Mouse (Mus musculus): ENCODE measurements around the gene Gm8300. TPM values are rescaled to one million over a fixed set of nuclear protein-coding genes. Genes with fewer than 3 reads are reported as not detected.

The Gm8300 gene
- not detected in 2 replicates for polyA plus RNA-seq (2021; fragmentation: Nextera tagmentation)
- long read RNA-seq, experiment 1 = 0 reads
- long read RNA-seq, experiment 2 = 0 reads

DNA sequence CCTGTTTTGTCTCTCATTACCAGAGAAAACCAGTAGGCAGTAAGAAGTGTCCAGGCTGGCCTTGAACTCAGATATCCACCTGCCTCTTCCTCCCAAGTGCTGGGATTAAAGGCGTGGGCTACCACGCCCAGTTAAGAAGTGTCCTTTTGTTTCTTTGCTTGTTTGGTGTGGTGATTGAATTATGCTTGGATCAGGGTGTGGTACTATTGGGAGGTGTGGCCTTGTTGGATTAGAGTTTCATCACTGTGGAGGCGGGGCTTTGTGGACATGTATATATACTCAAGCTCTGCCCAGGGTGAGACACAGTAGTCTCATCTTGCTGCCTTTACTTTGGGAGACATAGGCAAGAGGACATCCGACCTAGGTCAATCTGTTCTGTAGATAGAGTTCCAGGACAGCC is at the start of gene Gm8300:
Gm8300 (plus strand) TSS at position 301 of the 400 bp plus-strand sequence.

DNA sequence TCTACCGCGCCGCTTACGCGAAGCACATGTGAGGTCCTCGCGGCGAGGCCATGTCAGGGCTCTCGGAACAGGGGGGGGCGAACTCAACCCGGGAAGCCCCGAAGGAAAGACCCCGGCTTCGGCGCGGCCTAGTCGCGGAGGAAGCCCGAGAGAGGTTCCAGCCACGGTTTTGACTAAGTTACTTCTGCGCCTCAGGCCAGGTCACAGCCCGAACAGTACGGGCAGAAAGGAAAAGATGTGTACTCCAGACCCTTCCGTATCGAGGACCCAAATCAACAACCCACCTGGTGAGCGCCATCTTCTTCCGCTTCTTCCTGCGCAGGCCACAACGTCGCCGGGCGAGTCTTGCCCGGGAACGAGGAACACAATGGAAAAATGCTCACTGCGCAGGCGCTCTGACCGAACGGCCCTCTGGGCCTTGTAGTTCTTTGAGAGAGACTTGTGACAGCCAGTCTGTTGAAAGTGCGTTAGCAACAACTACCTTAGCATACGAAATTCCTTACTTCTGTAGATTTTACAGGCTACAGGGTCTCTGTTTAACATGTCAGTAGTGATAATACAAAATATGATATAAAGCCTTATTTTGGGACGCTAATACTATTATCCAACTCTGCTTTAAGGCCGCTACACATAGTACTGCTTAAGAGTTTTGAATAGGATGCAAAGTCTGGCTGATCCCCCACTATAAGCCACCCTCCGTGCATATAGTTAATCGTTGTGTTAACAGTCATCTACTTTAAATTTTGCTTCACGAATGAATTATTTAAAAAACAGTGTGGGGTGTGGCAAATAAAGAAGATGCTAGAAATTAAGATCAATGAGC is 41.9 kb upstream of the Gm8300 start, which contains the start of gene Snw1:
Snw1 (minus strand) TSS at position 311 of the 823 bp plus-strand sequence.

DNA sequence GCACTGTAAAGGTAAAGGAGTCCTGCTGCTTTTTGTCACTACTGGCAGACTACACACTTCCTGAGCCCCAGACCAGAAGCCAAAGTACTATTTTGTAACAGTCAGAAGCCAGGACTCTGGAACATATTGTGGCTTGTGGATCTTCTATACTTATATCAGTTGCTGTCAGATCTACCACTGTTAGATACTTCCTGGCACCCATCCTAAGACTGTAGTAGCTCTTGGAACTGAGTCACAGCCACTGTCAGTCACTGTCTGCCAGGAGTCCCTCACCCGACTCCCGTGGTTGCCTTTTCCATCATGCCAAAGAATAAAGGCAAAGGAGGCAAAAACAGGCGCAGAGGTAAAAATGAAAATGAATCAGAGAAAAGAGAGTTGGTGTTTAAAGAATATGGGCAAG is 19.7 kb upstream of the Gm8300 start, which contains the start of gene Gm5788:
Gm5788 (plus strand) TSS at position 301 of the 400 bp plus-strand sequence.

Other genes starting within 250 kb of the Gm8300 start
- 30.4 and 32.3 TPM in 2 replicates for gene Vipas39, start 248.1 kb upstream of the Gm8300 start, polyA plus RNA-seq (2021; fragmentation: Nextera tagmentation)
- gene Ahsa1, start 247.8 kb upstream of the Gm8300 start, polyA plus RNA-seq (2021; fragmentation: Nextera tagmentation) = 140 and 151 TPM in 2 replicates
- gene Ism2, start 214.6 kb upstream of the Gm8300 start, polyA plus RNA-seq (2021; fragmentation: Nextera tagmentation) = 0.09 TPM in 1 of 2 replicates, not detected in the other
- gene Sptlc2, start 126.0 kb upstream of the Gm8300 start, polyA plus RNA-seq (2021; fragmentation: Nextera tagmentation) = 22.0 and 26.6 TPM in 2 replicates
- 374 and 398 TPM in 2 replicates for gene Slirp, start 70.4 kb upstream of the Gm8300 start, polyA plus RNA-seq (2021; fragmentation: Nextera tagmentation)
- gene Alkbh1, start 70.3 kb upstream of the Gm8300 start, polyA plus RNA-seq (2021; fragmentation: Nextera tagmentation) = 5.7 and 10.5 TPM in 2 replicates
- 54.4 and 58.2 TPM in 2 replicates for gene Snw1, start 42.0 kb upstream of the Gm8300 start, polyA plus RNA-seq (2021; fragmentation: Nextera tagmentation)
- not detected in 2 replicates for gene Gm5788, start 19.6 kb upstream of the Gm8300 start, polyA plus RNA-seq (2021; fragmentation: Nextera tagmentation)
- gene Oog1, start 88.4 kb downstream of the Gm8300 start, polyA plus RNA-seq (2021; fragmentation: Nextera tagmentation) = not detected in 2 replicates
- not detected in 2 replicates for gene Gm4027, start 104.6 kb downstream of the Gm8300 start, polyA plus RNA-seq (2021; fragmentation: Nextera tagmentation)
- gene Gm16381, start 130.3 kb downstream of the Gm8300 start, polyA plus RNA-seq (2021; fragmentation: Nextera tagmentation) = not detected in 2 replicates